Mouse (Mus musculus): ENCODE results near the gene Fbxo6. TPM values are rescaled to one million over a fixed set of nuclear protein-coding genes. Genes with fewer than 3 reads are reported as not detected.
A peak's percentile ranks its signal among the peaks of the same experiment; 100 is the strongest.

Fbxo6 gene
- polyA plus RNA-seq, 1 experiment from 2014 or later = 30.1 TPM

DNA sequence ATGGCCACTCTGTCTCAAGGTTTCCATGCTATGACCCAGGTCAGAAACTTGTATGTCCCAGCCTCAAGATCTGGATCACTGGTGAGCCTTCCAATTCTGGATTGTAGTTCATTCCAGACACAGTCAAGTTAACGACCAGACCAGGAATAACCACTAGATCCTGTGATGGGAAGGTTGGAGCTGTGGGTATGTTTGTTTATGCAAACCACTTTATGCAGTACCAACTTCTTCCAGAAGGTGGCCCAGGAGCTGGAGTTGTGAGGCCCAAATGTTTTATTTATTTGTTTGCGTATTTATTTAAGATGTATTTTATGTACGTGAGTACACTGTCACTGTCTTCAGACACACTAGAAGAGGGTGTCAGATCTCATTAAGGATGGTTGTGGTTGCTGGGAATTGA, 3.0 kb upstream of the Fbxo6 start:
- H3K27me3 ChIP-seq (ENCODE audit: insufficient read depth, low read length) = peaks cover 9% of the 10 kb centered on the region
- H3K4me3 ChIP-seq (ENCODE audit: low read depth, low read length) = no peak overlapping the region
- no peaks in the 10 kb centered on the region for H3K9me3 ChIP-seq (ENCODE audit: low read length)
- H3K36me3 ChIP-seq (replicated peaks; ENCODE audit: insufficient read depth, low read length) = no peaks in the 10 kb centered on the region
- no peak overlapping the region for H3K9ac ChIP-seq (replicated peaks)
- WGBS (ENCODE audit: insufficient replicate concordance) = 57% methylated on average over 3 of the region's 3 CpGs
- H3K27ac ChIP-seq (ENCODE audit: low read depth) = no peak overlapping the region
- ATAC-seq = no peak
- H3K4me2 ChIP-seq (ENCODE audit: low read depth, low read length) = no peak overlapping the region
- peak; percentile 67 for TF ChIP-seq CTCF (IDR thresholded peaks at IDR 0.05; ENCODE audit: low read depth)
- TF ChIP-seq EP300 (IDR thresholded peaks at IDR 0.05; ENCODE audit: low read depth) = no peak
- H3K4me1 ChIP-seq (ENCODE audit: insufficient read depth) = peaks cover 22% of the 10 kb centered on the region
- no peak for DNase-seq

GRCm38 (mm10) chr4:148154006-148154405, 2.1 kb upstream of the Fbxo6 start:
- WGBS (ENCODE audit: insufficient replicate concordance) = 75% methylated on average over 4 of the region's 4 CpGs

GRCm38 (mm10) chr4:148152547-148152946, 607 bp upstream of the Fbxo6 start:
- Histone ChIP-seq H3K4me2 (ENCODE audit: low read depth, low read length) (no peak overlapping the region), H3K27ac (ENCODE audit: low read depth) (peak overlapping the region; percentile 98), H3K9me3 (ENCODE audit: low read length) (no peaks in the 10 kb centered on the region), H3K4me1 (ENCODE audit: insufficient read depth) (peaks cover 13% of the 10 kb centered on the region), H3K9ac (replicated peaks) (no peak overlapping the region), H3K4me3 (ENCODE audit: low read depth, low read length) (no peak overlapping the region), H3K27me3 (ENCODE audit: insufficient read depth, low read length) (no peaks in the 10 kb centered on the region), H3K36me3 (replicated peaks; ENCODE audit: insufficient read depth, low read length) (peaks cover 3% of the 10 kb centered on the region; the same call in 1 of the 2 replicates)
- ATAC-seq (no peak), DNase-seq (no peak)
- no peak for TF ChIP-seq CTCF (IDR thresholded peaks at IDR 0.05; ENCODE audit: low read depth)
- no peak for TF ChIP-seq EP300 (IDR thresholded peaks at IDR 0.05; ENCODE audit: low read depth)
- 75% methylated on average over 5 of the region's 5 CpGs for WGBS (ENCODE audit: insufficient replicate concordance)

More at GRCm38 (mm10) chr4:148154006-148154405, 2.1 kb upstream of the Fbxo6 start:
- H3K27ac ChIP-seq (ENCODE audit: low read depth) = no peak overlapping the region
- no peak for TF ChIP-seq EP300 (IDR thresholded peaks at IDR 0.05; ENCODE audit: low read depth)
- no peak for TF ChIP-seq CTCF (IDR thresholded peaks at IDR 0.05; ENCODE audit: low read depth)
- no peak overlapping the region for H3K4me2 ChIP-seq (ENCODE audit: low read depth, low read length)
- peaks cover 15% of the 10 kb centered on the region for H3K4me1 ChIP-seq (ENCODE audit: insufficient read depth)
- H3K36me3 ChIP-seq (replicated peaks; ENCODE audit: insufficient read depth, low read length) = 0 out of 2 replicates have a peak, but pooled peaks cover 3% of the 10 kb centered on the region
- H3K27me3 ChIP-seq (ENCODE audit: insufficient read depth, low read length) = peaks cover 5% of the 10 kb centered on the region
- no peak overlapping the region for H3K4me3 ChIP-seq (ENCODE audit: low read depth, low read length)
- no peak overlapping the region for H3K9ac ChIP-seq (replicated peaks)
- DNase-seq (no peak), ATAC-seq (no peak)
- H3K9me3 ChIP-seq (ENCODE audit: low read length) = no peaks in the 10 kb centered on the region

DNA sequence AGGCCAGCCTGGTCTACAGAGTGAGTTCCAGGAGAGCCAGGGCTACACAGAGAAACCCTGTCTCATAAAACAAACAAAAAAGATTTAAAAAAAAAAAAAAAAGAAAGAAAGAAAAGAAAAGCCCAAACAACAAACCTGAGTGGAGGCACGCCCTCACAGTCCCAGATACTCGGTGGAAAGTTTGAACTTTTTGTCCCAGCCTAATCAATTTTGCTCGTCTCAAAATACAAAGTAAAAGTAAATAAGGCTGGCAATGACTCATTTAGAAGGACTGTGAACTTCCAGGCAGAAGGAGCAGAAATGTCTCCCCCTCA, 1.0 kb downstream of the Fbxo6 start:
- H3K27me3 ChIP-seq (ENCODE audit: insufficient read depth, low read length) = no peaks in the 10 kb centered on the region
- H3K9me3 ChIP-seq (ENCODE audit: low read length) = no peaks in the 10 kb centered on the region
- H3K4me1 ChIP-seq (ENCODE audit: insufficient read depth) = peaks cover 13% of the 10 kb centered on the region
- H3K4me2 ChIP-seq (ENCODE audit: low read depth, low read length) = peak overlapping the region; percentile 80
- H3K9ac ChIP-seq (replicated peaks) = peak overlapping the region; percentile 92
- TF ChIP-seq EP300 (IDR thresholded peaks at IDR 0.05; ENCODE audit: low read depth) (peak; percentile 17; the same call in 1 of the 2 replicates), CTCF (IDR thresholded peaks at IDR 0.05; ENCODE audit: low read depth) (no peak)
- 13% methylated on average over 3 of the region's 3 CpGs for WGBS (ENCODE audit: insufficient replicate concordance)
- peak overlapping the region; percentile 98 for H3K27ac ChIP-seq (ENCODE audit: low read depth)
- H3K36me3 ChIP-seq (replicated peaks; ENCODE audit: insufficient read depth, low read length) = peaks cover 8% of the 10 kb centered on the region
- peak overlapping the region; percentile 62 for H3K4me3 ChIP-seq (ENCODE audit: low read depth, low read length)
- ATAC-seq = peak; percentile 65
- DNase-seq = no peak

- no peaks in the 10 kb centered on the region for H3K27me3 ChIP-seq (ENCODE audit: insufficient read depth, low read length)
- peaks cover 10% of the 10 kb centered on the region for H3K36me3 ChIP-seq (replicated peaks; ENCODE audit: insufficient read depth, low read length)
- no peak for DNase-seq
- peak overlapping the region; percentile 98 for H3K27ac ChIP-seq (ENCODE audit: low read depth)
- WGBS (ENCODE audit: insufficient replicate concordance) = 70% methylated on average over 7 of the region's 7 CpGs
- H3K9me3 ChIP-seq (ENCODE audit: low read length) = no peaks in the 10 kb centered on the region
- ATAC-seq = no peak
- peak overlapping the region; percentile 80; the same call in 1 of the 2 replicates for H3K4me2 ChIP-seq (ENCODE audit: low read depth, low read length)
- H3K4me1 ChIP-seq (ENCODE audit: insufficient read depth) = peaks cover 13% of the 10 kb centered on the region
- TF ChIP-seq EP300 (IDR thresholded peaks at IDR 0.05; ENCODE audit: low read depth) (no peak), CTCF (IDR thresholded peaks at IDR 0.05; ENCODE audit: low read depth) (no peak)
- H3K4me3 ChIP-seq (ENCODE audit: low read depth, low read length) = no peak overlapping the region
- no peak overlapping the region for H3K9ac ChIP-seq (replicated peaks)
Observed at GRCm38 (mm10) chr4:148150242-148150641, 1.7 kb downstream of the Fbxo6 start.

DNA sequence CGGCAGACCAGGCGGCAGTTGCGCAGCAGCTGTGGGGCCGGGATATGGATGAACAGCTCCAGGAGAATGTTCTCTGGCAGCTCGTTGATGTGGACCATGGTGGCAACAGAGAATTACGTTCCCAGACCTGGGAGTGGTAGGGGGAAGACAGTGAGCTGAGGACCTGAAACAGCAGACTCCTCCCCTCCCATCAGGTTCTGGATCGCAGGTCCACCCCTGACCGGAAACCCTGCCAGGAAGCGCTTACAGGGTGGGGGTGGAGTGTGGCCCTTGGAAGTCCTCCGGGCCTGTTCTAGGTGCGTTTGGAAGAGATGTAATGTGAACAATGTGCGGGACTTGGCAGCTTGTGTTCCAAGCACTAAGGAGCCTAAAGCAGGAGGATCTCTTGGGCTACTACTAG, 2.4 kb downstream of the Fbxo6 start:
- no peak overlapping the region for H3K27ac ChIP-seq (ENCODE audit: low read depth)
- H3K4me2 ChIP-seq (ENCODE audit: low read depth, low read length) = no peak overlapping the region
- no peaks in the 10 kb centered on the region for H3K9me3 ChIP-seq (ENCODE audit: low read length)
- no peak for DNase-seq
- WGBS (ENCODE audit: insufficient replicate concordance) = 56% methylated on average over 12 of the region's 12 CpGs
- no peaks in the 10 kb centered on the region for H3K27me3 ChIP-seq (ENCODE audit: insufficient read depth, low read length)
- H3K36me3 ChIP-seq (replicated peaks; ENCODE audit: insufficient read depth, low read length) = peaks cover 13% of the 10 kb centered on the region
- H3K4me3 ChIP-seq (ENCODE audit: low read depth, low read length) = no peak overlapping the region
- peaks cover 13% of the 10 kb centered on the region for H3K4me1 ChIP-seq (ENCODE audit: insufficient read depth)
- TF ChIP-seq EP300 (IDR thresholded peaks at IDR 0.05; ENCODE audit: low read depth) = no peak
- TF ChIP-seq CTCF (IDR thresholded peaks at IDR 0.05; ENCODE audit: low read depth) = no peak
- no peak for ATAC-seq
- H3K9ac ChIP-seq (replicated peaks) = no peak overlapping the region

- TF ChIP-seq CTCF (IDR thresholded peaks at IDR 0.05; ENCODE audit: low read depth) (no peak), EP300 (IDR thresholded peaks at IDR 0.05; ENCODE audit: low read depth) (no peak)
- DNase-seq (no peak), ATAC-seq (no peak)
- H3K4me1 ChIP-seq (ENCODE audit: insufficient read depth) = peaks cover 13% of the 10 kb centered on the region
- H3K9ac ChIP-seq (replicated peaks) = no peak overlapping the region
- no peak overlapping the region for H3K27ac ChIP-seq (ENCODE audit: low read depth)
- peaks cover 13% of the 10 kb centered on the region for H3K36me3 ChIP-seq (replicated peaks; ENCODE audit: insufficient read depth, low read length)
- H3K4me3 ChIP-seq (ENCODE audit: low read depth, low read length) = no peak overlapping the region
- H3K9me3 ChIP-seq (ENCODE audit: low read length) = no peaks in the 10 kb centered on the region
- no peaks in the 10 kb centered on the region for H3K27me3 ChIP-seq (ENCODE audit: insufficient read depth, low read length)
- WGBS (ENCODE audit: insufficient replicate concordance) = 72% methylated on average over 2 of the region's 2 CpGs
- H3K4me2 ChIP-seq (ENCODE audit: low read depth, low read length) = no peak overlapping the region
Observed at GRCm38 (mm10) chr4:148147714-148148113, 4.2 kb downstream of the Fbxo6 start.
